Mouse (Mus musculus) midbrain, postnatal 0 days (tissue): Measurements from ENCODE around the gene Spata20. TPM values are rescaled to one million over a fixed set of nuclear protein-coding genes. Genes with fewer than 3 reads are reported as not detected.

Experiments
- ATAC-seq: fragments of 200-750 bp; cut with Nextera tagmentation; 2 replicates; pipeline ENCODE4 v1.8.0; 2017; ENCODE audit warnings: moderate number of reproducible peaks, mild to moderate bottlenecking, moderate TSS enrichment, moderate library complexity; ENCODE audit not compliant: low FRiP score
- DNase-seq: peaks from one replicate; pipeline ENCODE4 v3.0.0-alpha.2; 2015; ENCODE audit warnings: low spot score
- H3K27ac ChIP-seq: fragments of 300-500 bp; sonication (generic); 2 replicates; pipeline ENCODE4 v1.5.1; 2014; ENCODE audit warnings: low read depth, mild to moderate bottlenecking, low read length, mixed read lengths
- H3K27me3 ChIP-seq: fragments of 300-500 bp; sonication (generic); 2 replicates; pipeline ENCODE4 v1.6.1; 2014; ENCODE audit warnings: low read length, control low read depth, mixed read lengths; ENCODE audit not compliant: insufficient read depth
- H3K36me3 ChIP-seq: fragments of 300-500 bp; sonication (generic); 2 replicates; pipeline ENCODE4 v1.6.1; 2014; ENCODE audit warnings: low read length, control low read depth, mixed read lengths; ENCODE audit not compliant: insufficient read depth
- H3K4me1 ChIP-seq: fragments of 300-500 bp; sonication (generic); 2 replicates; pipeline ENCODE4 v1.6.1; 2014; ENCODE audit warnings: mild to moderate bottlenecking, control low read depth, antibody characterized with exemption, low read length, mixed read lengths; ENCODE audit not compliant: insufficient read depth
- H3K4me2 ChIP-seq: fragments of 300-500 bp; sonication (generic); 2 replicates; pipeline ENCODE4 v1.6.1; 2014; ENCODE audit warnings: low read depth, mild to moderate bottlenecking, low read length, mixed read lengths; ENCODE audit not compliant: poor library complexity, severe bottlenecking
- H3K4me3 ChIP-seq: fragments of 300-500 bp; sonication (generic); 2 replicates; pipeline ENCODE4 v1.5.1; 2014; ENCODE audit warnings: low read depth, mild to moderate bottlenecking, low read length, moderate library complexity
- H3K9ac ChIP-seq: fragments of 300-500 bp; sonication (generic); replicated peaks from 2 replicates; pipeline ENCODE4 v1.6.1; 2014; ENCODE audit warnings: mild to moderate bottlenecking, low read length, moderate library complexity, mixed read lengths; ENCODE audit not compliant: poor library complexity, severe bottlenecking
- H3K9me3 ChIP-seq: fragments of 300-500 bp; sonication (generic); 2 replicates; pipeline ENCODE4 v1.6.1; 2016; ENCODE audit warnings: low read length, control low read depth
- CTCF ChIP-seq: IDR thresholded peaks from 2 replicates; pipeline ENCODE4 v1.5.1; 2016; ENCODE audit warnings: antibody characterized with exemption, mild to moderate bottlenecking
- WGBS: fragments of 180-500 bp; shearing (Covaris S2); extraction: QIAGEN DNeasy Blood & Tissue Kit; methylation state at CpG from one replicate; pipeline ENCODE4 v1.1.7; 2014; 5-methylcytosine and 5-hydroxymethylcytosine counted together
- polyA plus RNA-seq: library from polyadenylated mRNA; unstranded; fragments of >200 nt; fragmentation: Nextera tagmentation; extraction: Ambion mirVana; gene quantifications from 2 replicates; pipeline ENCODE4 v1.2.1, GENCODE M21; 2015
- total RNA-seq: library from RNA; depleted of rRNA; stranded (reverse); fragments of >200 nt; gene quantifications from 2 replicates; pipeline ENCODE4 v1.2.3, GENCODE M21; 2014

The Spata20 gene
- total and polyA plus RNA-seq, 2 experiments from 2014 or later = 0.93 to 1.3 TPM

GRCm38 (mm10) chr11:94488767-94489533, 3.0 kb upstream of the Spata20 start:
- H3K9ac ChIP-seq = no peak overlapping the region
- TF ChIP-seq CTCF = no peak
- no peak overlapping the region for H3K27ac ChIP-seq
- no peak for ATAC-seq
- 93% methylated on average over 11 of the region's 11 CpGs for WGBS
- H3K9me3 ChIP-seq = no peaks in the 10 kb centered on the region
- H3K27me3 ChIP-seq = 0 out of 2 replicates have a peak, but pooled peaks cover 4% of the 10 kb centered on the region
- no peak overlapping the region for H3K4me3 ChIP-seq
- no peaks in the 10 kb centered on the region; the same call in 1 of the 2 replicates for H3K4me1 ChIP-seq
- no peak for DNase-seq
- H3K36me3 ChIP-seq = no peaks in the 10 kb centered on the region
- no peak overlapping the region for H3K4me2 ChIP-seq

GRCm38 (mm10) chr11:94485223-94485622, 756 bp downstream of the Spata20 start:
- DNase-seq = no peak
- Histone ChIP-seq H3K27ac (no peak overlapping the region), H3K9ac (no peak overlapping the region), H3K36me3 (no peaks in the 10 kb centered on the region), H3K4me3 (no peak overlapping the region), H3K4me1 (no peaks in the 10 kb centered on the region), H3K9me3 (no peaks in the 10 kb centered on the region), H3K27me3 (peaks cover 4% of the 10 kb centered on the region; the same call in 1 of the 2 replicates), H3K4me2 (no peak overlapping the region)
- ATAC-seq = peak; percentile 18; the same call in 1 of the 2 replicates
- no peak for TF ChIP-seq CTCF
- 81% methylated on average over 5 of the region's 5 CpGs for WGBS

- H3K4me3 ChIP-seq = no peak overlapping the region
- no peaks in the 10 kb centered on the region for H3K9me3 ChIP-seq
- DNase-seq (no peak), ATAC-seq (no peak)
- H3K4me2 ChIP-seq = no peak overlapping the region
- peaks cover 4% of the 10 kb centered on the region; the same call in 1 of the 2 replicates for H3K27me3 ChIP-seq
- no peak overlapping the region for H3K27ac ChIP-seq
- H3K9ac ChIP-seq = no peak overlapping the region
- 92% methylated on average over 9 of the region's 9 CpGs for WGBS
- TF ChIP-seq CTCF = no peak
- H3K4me1 ChIP-seq = no peaks in the 10 kb centered on the region
- no peaks in the 10 kb centered on the region for H3K36me3 ChIP-seq
Measured at GRCm38 (mm10) chr11:94484636-94485035, 1.3 kb downstream of the Spata20 start.

GRCm38 (mm10) chr11:94483921-94484320, 2.1 kb downstream of the Spata20 start:
- Histone ChIP-seq H3K9ac (no peak overlapping the region), H3K4me1 (no peaks in the 10 kb centered on the region), H3K27ac (no peak overlapping the region), H3K36me3 (no peaks in the 10 kb centered on the region), H3K4me3 (no peak overlapping the region), H3K4me2 (no peak overlapping the region), H3K27me3 (peaks cover 4% of the 10 kb centered on the region; the same call in 1 of the 2 replicates), H3K9me3 (no peaks in the 10 kb centered on the region)
- 84% methylated on average over 14 of the region's 14 CpGs for WGBS
- no peak for ATAC-seq
- no peak for TF ChIP-seq CTCF
- no peak for DNase-seq

GRCm38 (mm10) chr11:94483436-94483835, 2.5 kb downstream of the Spata20 start:
- no peaks in the 10 kb centered on the region for H3K4me1 ChIP-seq
- no peak overlapping the region for H3K27ac ChIP-seq
- peaks cover 4% of the 10 kb centered on the region; the same call in 1 of the 2 replicates for H3K27me3 ChIP-seq
- DNase-seq = no peak
- no peaks in the 10 kb centered on the region for H3K9me3 ChIP-seq
- no peaks in the 10 kb centered on the region for H3K36me3 ChIP-seq
- 80% methylated on average over 11 of the region's 11 CpGs for WGBS
- H3K4me3 ChIP-seq = no peak overlapping the region
- H3K9ac ChIP-seq = no peak overlapping the region
- ATAC-seq = no peak
- no peak overlapping the region for H3K4me2 ChIP-seq
- TF ChIP-seq CTCF = no peak; the same call in 1 of the 2 replicates

- no peak for DNase-seq
- no peak overlapping the region for H3K27ac ChIP-seq
- no peaks in the 10 kb centered on the region for H3K36me3 ChIP-seq
- no peak overlapping the region for H3K4me3 ChIP-seq
- no peaks in the 10 kb centered on the region for H3K9me3 ChIP-seq
- H3K4me2 ChIP-seq = no peak overlapping the region
- no peak for ATAC-seq
- H3K9ac ChIP-seq = no peak overlapping the region
- TF ChIP-seq CTCF = no peak
- peaks cover 4% of the 10 kb centered on the region; the same call in 1 of the 2 replicates for H3K27me3 ChIP-seq
- 94% methylated on average over 11 of the region's 11 CpGs for WGBS
- no peaks in the 10 kb centered on the region for H3K4me1 ChIP-seq
Measured at GRCm38 (mm10) chr11:94482738-94483137, 3.2 kb downstream of the Spata20 start.
